Mouse (Mus musculus) forebrain, embryonic 12.5 days (tissue): ENCODE data around the gene Gosr1. TPM values are rescaled to one million over a fixed set of nuclear protein-coding genes. Genes with fewer than 3 reads are reported as not detected.

Experiments
- ATAC-seq: fragments of 200-750 bp; cut with Nextera tagmentation; 2 replicates; pipeline ENCODE4 v1.8.0; 2017; ENCODE audit warnings: moderate TSS enrichment; ENCODE audit not compliant: low FRiP score
- H3K27ac ChIP-seq: fragments of 300-500 bp; sonication (generic); 2 replicates; pipeline ENCODE4 v1.5.1; 2016; ENCODE audit warnings: mild to moderate bottlenecking
- H3K27me3 ChIP-seq: fragments of 300-500 bp; sonication (generic); 2 replicates; pipeline ENCODE4 v1.6.1; 2016; ENCODE audit warnings: mild to moderate bottlenecking
- H3K36me3 ChIP-seq: fragments of 300-500 bp; sonication (generic); replicated peaks from 2 replicates; pipeline ENCODE4 v1.6.1; 2016; ENCODE audit warnings: mild to moderate bottlenecking
- H3K4me1 ChIP-seq: fragments of 300-500 bp; sonication (generic); 2 replicates; pipeline ENCODE4 v1.6.1; 2016
- H3K4me2 ChIP-seq: fragments of 300-500 bp; sonication (generic); 2 replicates; pipeline ENCODE4 v1.6.1; 2016; ENCODE audit warnings: mild to moderate bottlenecking, moderate library complexity
- H3K4me3 ChIP-seq: fragments of 300-500 bp; sonication (generic); replicated peaks from 2 replicates; pipeline ENCODE4 v1.5.1; 2016; ENCODE audit warnings: mild to moderate bottlenecking
- H3K9ac ChIP-seq: fragments of 300-500 bp; sonication (generic); 2 replicates; pipeline ENCODE4 v1.6.1; 2016; ENCODE audit warnings: mild to moderate bottlenecking
- H3K9me3 ChIP-seq: fragments of 300-500 bp; sonication (generic); 2 replicates; pipeline ENCODE4 v1.6.1; 2016
- WGBS: fragments of 180-500 bp; shearing (Covaris S2); methylation state at CpG from one replicate; pipeline ENCODE4 v1.1.7; 2016; 5-methylcytosine and 5-hydroxymethylcytosine counted together
- polyA plus RNA-seq: library from polyadenylated mRNA; unstranded; fragments of >200 nt; fragmentation: Nextera tagmentation; extraction: Ambion mirVana; gene quantifications from 2 replicates; pipeline ENCODE4 v1.2.1, GENCODE M21; 2016

The Gosr1 gene
- polyA plus RNA-seq, 1 experiment from 2014 or later = 29.7 TPM

- H3K4me1 ChIP-seq = no peaks in the 10 kb centered on the region
These were observed 12.2 kb upstream of the Gosr1 start for GRCm38 (mm10) chr11:76775533-76775932.

GRCm38 (mm10) chr11:76773811-76774210, 10.4 kb upstream of the Gosr1 start:
- Histone ChIP-seq H3K4me2 (no peak overlapping the region), H3K9me3 (no peaks in the 10 kb centered on the region), H3K27ac (no peak overlapping the region), H3K9ac (no peak overlapping the region), H3K36me3 (no peaks in the 10 kb centered on the region), H3K4me3 (no peak overlapping the region), H3K4me1 (no peaks in the 10 kb centered on the region), H3K27me3 (no peaks in the 10 kb centered on the region)
- 81% methylated on average over 3 of the region's 3 CpGs for WGBS
- no peak for ATAC-seq

More at GRCm38 (mm10) chr11:76775533-76775932, 12.2 kb upstream of the Gosr1 start:
- no peaks in the 10 kb centered on the region for H3K9me3 ChIP-seq
- H3K27me3 ChIP-seq = no peaks in the 10 kb centered on the region
- H3K4me2 ChIP-seq = no peak overlapping the region
- 89% methylated on average over 8 of the region's 8 CpGs for WGBS
- no peak overlapping the region for H3K27ac ChIP-seq
- H3K36me3 ChIP-seq = no peaks in the 10 kb centered on the region
- no peak overlapping the region for H3K4me3 ChIP-seq
- no peak for ATAC-seq
- no peak overlapping the region for H3K9ac ChIP-seq

- Histone ChIP-seq H3K4me1 (no peaks in the 10 kb centered on the region), H3K9ac (no peak overlapping the region), H3K27me3 (0 out of 2 replicates have a peak, but pooled peaks cover 3% of the 10 kb centered on the region), H3K4me3 (no peak overlapping the region), H3K9me3 (no peaks in the 10 kb centered on the region), H3K4me2 (no peak overlapping the region), H3K36me3 (no peaks in the 10 kb centered on the region), H3K27ac (no peak overlapping the region)
- no peak for ATAC-seq
- WGBS = 90% methylated on average over 5 of the region's 5 CpGs
These were observed 7.2 kb upstream of the Gosr1 start for GRCm38 (mm10) chr11:76770566-76770965.

GRCm38 (mm10) chr11:76763741-76764122, 353 bp upstream of the Gosr1 start:
- peaks cover 15% of the 10 kb centered on the region for H3K36me3 ChIP-seq
- H3K9ac ChIP-seq = 0 out of 2 replicates have a peak overlapping the region, but pooled peaks have one; percentile 40
- H3K4me1 ChIP-seq = peaks cover 5% of the 10 kb centered on the region
- no peaks in the 10 kb centered on the region for H3K9me3 ChIP-seq
- 0 out of 2 replicates have a peak, but pooled peaks cover 3% of the 10 kb centered on the region for H3K27me3 ChIP-seq
- WGBS = 16% methylated on average over 4 of the region's 4 CpGs
- no peak overlapping the region for H3K27ac ChIP-seq
- H3K4me2 ChIP-seq = peak overlapping the region; percentile 74
- H3K4me3 ChIP-seq = peak overlapping the region; percentile 88
- peak; percentile 58; the same call in 1 of the 2 replicates for ATAC-seq

- WGBS = 93% methylated on average over 3 of the region's 3 CpGs
- Histone ChIP-seq H3K9me3 (no peaks in the 10 kb centered on the region), H3K27ac (no peak overlapping the region), H3K4me3 (no peak overlapping the region), H3K27me3 (no peaks in the 10 kb centered on the region), H3K36me3 (peaks cover 80% of the 10 kb centered on the region), H3K4me1 (no peaks in the 10 kb centered on the region), H3K9ac (no peak overlapping the region), H3K4me2 (no peak overlapping the region)
- no peak for ATAC-seq
These were observed 11.1 kb downstream of the Gosr1 start for GRCm38 (mm10) chr11:76752276-76752675.

GRCm38 (mm10) chr11:76748819-76749218, 14.6 kb downstream of the Gosr1 start:
- Histone ChIP-seq H3K4me2 (no peak overlapping the region), H3K4me1 (no peaks in the 10 kb centered on the region), H3K36me3 (peaks cover 77% of the 10 kb centered on the region), H3K27me3 (no peaks in the 10 kb centered on the region), H3K9ac (no peak overlapping the region), H3K9me3 (no peaks in the 10 kb centered on the region), H3K4me3 (no peak overlapping the region), H3K27ac (no peak overlapping the region)
- WGBS = 93% methylated on average over 9 of the region's 9 CpGs
- no peak for ATAC-seq

GRCm38 (mm10) chr11:76745921-76746320, 17.5 kb downstream of the Gosr1 start:
- Histone ChIP-seq H3K36me3 (peaks cover 66% of the 10 kb centered on the region), H3K9ac (no peak overlapping the region), H3K9me3 (no peaks in the 10 kb centered on the region), H3K27ac (no peak overlapping the region), H3K27me3 (no peaks in the 10 kb centered on the region), H3K4me1 (no peaks in the 10 kb centered on the region), H3K4me3 (no peak overlapping the region), H3K4me2 (no peak overlapping the region)
- ATAC-seq = no peak
- 93% methylated on average over 1 of the region's 1 CpGs for WGBS

GRCm38 (mm10) chr11:76744550-76744949, 18.8 kb downstream of the Gosr1 start:
- no peak overlapping the region for H3K27ac ChIP-seq
- 79% methylated on average over 7 of the region's 7 CpGs for WGBS
- H3K4me1 ChIP-seq = no peaks in the 10 kb centered on the region
- no peak for ATAC-seq
- no peaks in the 10 kb centered on the region for H3K9me3 ChIP-seq
- H3K4me3 ChIP-seq = no peak overlapping the region
- no peak overlapping the region for H3K4me2 ChIP-seq
- no peaks in the 10 kb centered on the region for H3K27me3 ChIP-seq
- H3K36me3 ChIP-seq = peaks cover 53% of the 10 kb centered on the region
- no peak overlapping the region for H3K9ac ChIP-seq

- no peaks in the 10 kb centered on the region for H3K4me1 ChIP-seq
- H3K27ac ChIP-seq = no peak overlapping the region
- H3K4me3 ChIP-seq = no peak overlapping the region
- H3K9me3 ChIP-seq = no peaks in the 10 kb centered on the region
- no peak overlapping the region for H3K9ac ChIP-seq
- no peak overlapping the region for H3K4me2 ChIP-seq
- ATAC-seq = no peak
- H3K36me3 ChIP-seq = peaks cover 37% of the 10 kb centered on the region
- no peaks in the 10 kb centered on the region for H3K27me3 ChIP-seq
- 97% methylated on average over 7 of the region's 7 CpGs for WGBS
These were observed 20.9 kb downstream of the Gosr1 start for GRCm38 (mm10) chr11:76742511-76742910.

- no peak overlapping the region for H3K4me3 ChIP-seq
- H3K27ac ChIP-seq = no peak overlapping the region
- H3K9ac ChIP-seq = no peak overlapping the region
- no peak for ATAC-seq
- no peaks in the 10 kb centered on the region for H3K9me3 ChIP-seq
- 77% methylated on average over 6 of the region's 6 CpGs for WGBS
- H3K36me3 ChIP-seq = peaks cover 29% of the 10 kb centered on the region
- no peaks in the 10 kb centered on the region for H3K27me3 ChIP-seq
- no peak overlapping the region for H3K4me2 ChIP-seq
- peaks cover 4% of the 10 kb centered on the region; the same call in 1 of the 2 replicates for H3K4me1 ChIP-seq
These were observed 24.3 kb downstream of the Gosr1 start for GRCm38 (mm10) chr11:76739125-76739524.

- ATAC-seq = no peak
- WGBS = 84% methylated on average over 4 of the region's 4 CpGs
These were observed 27.5 kb downstream of the Gosr1 start for GRCm38 (mm10) chr11:76735753-76736324.

GRCm38 (mm10) chr11:76734560-76734959, 28.8 kb downstream of the Gosr1 start:
- ATAC-seq = no peak
- Histone ChIP-seq H3K4me1 (peaks cover 4% of the 10 kb centered on the region; the same call in 1 of the 2 replicates), H3K27me3 (no peaks in the 10 kb centered on the region), H3K9me3 (no peaks in the 10 kb centered on the region), H3K4me2 (no peak overlapping the region), H3K27ac (no peak overlapping the region), H3K9ac (no peak overlapping the region), H3K4me3 (no peak overlapping the region), H3K36me3 (peaks cover 55% of the 10 kb centered on the region)
- 73% methylated on average over 3 of the region's 3 CpGs for WGBS

More at GRCm38 (mm10) chr11:76735753-76736324, 27.5 kb downstream of the Gosr1 start:
- H3K27ac ChIP-seq = no peak overlapping the region
- H3K4me3 ChIP-seq = no peak overlapping the region
- H3K27me3 ChIP-seq = no peaks in the 10 kb centered on the region
- no peaks in the 10 kb centered on the region for H3K9me3 ChIP-seq
- no peak overlapping the region for H3K4me2 ChIP-seq
- H3K4me1 ChIP-seq = peaks cover 4% of the 10 kb centered on the region; the same call in 1 of the 2 replicates
- H3K9ac ChIP-seq = no peak overlapping the region
- H3K36me3 ChIP-seq = peaks cover 47% of the 10 kb centered on the region

- no peaks in the 10 kb centered on the region for H3K27me3 ChIP-seq
- H3K4me1 ChIP-seq = peaks cover 4% of the 10 kb centered on the region; the same call in 1 of the 2 replicates
- H3K9ac ChIP-seq = no peak overlapping the region
- peaks cover 58% of the 10 kb centered on the region for H3K36me3 ChIP-seq
- H3K4me3 ChIP-seq = no peak overlapping the region
- WGBS = 85% methylated on average over 3 of the region's 3 CpGs
- no peak overlapping the region for H3K4me2 ChIP-seq
- H3K27ac ChIP-seq = no peak overlapping the region
- no peaks in the 10 kb centered on the region for H3K9me3 ChIP-seq
- ATAC-seq = no peak
These were observed 32.7 kb downstream of the Gosr1 start for GRCm38 (mm10) chr11:76730650-76731049.
